In the genomic region with DNA sequence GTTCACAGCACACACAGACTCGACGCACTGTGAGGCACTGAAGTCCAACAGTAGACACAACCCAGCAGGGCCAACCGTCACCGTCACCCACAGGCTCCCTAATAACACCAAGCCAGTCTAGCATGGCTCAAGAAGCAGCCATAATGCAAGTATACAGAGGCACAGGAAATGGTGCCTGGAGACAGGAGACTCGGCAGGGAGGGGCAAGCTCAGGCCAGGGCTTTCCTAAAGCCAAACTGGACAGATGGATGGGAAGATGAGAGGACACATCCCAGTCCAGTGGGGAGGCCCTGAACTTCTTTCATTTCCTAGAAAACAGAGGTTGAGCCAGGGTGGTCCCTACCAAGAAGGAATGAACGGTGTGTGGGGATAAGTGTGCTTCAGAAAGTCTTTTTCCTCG, we compare ENCODE assay signal across 11 mouse cellular contexts. TPM values are rescaled to one million over a fixed set of nuclear protein-coding genes. Genes with fewer than 3 reads are reported as not detected.
DNase-seq lines count a peak whose midpoint lies in the region; ATAC-seq and TF ChIP-seq lines count a peak whose summit lies in the region.
"Had no signal": no experiment of that assay in that cellular context is flagged by ENCODE, and none has a peak within 500 bp of the region (broad histone marks: within the 10 kb centered on the region; RNA-seq: fewer than 3 reads in every experiment).

No protein-coding gene starts in this region.

- no peak overlapping the region for H3K4me3 ChIP-seq in kidney, postnatal 0 days (replicated peaks; ENCODE audit: low read depth, low read length)
- H3K4me3 ChIP-seq in limb, embryonic 10.5 days: no peak overlapping the region

- peak overlapping the region; percentile 64 for H3K27ac ChIP-seq in kidney, postnatal 0 days
- H3K27ac ChIP-seq in limb, embryonic 10.5 days: peak overlapping the region; percentile 0; the same call in 1 of the 2 replicates

- peaks cover 43% of the 10 kb centered on the region for H3K4me1 ChIP-seq in kidney, postnatal 0 days (replicated peaks; ENCODE audit: insufficient read depth, low read length)
- H3K4me1 ChIP-seq in limb, embryonic 10.5 days: peaks cover 64% of the 10 kb centered on the region

- 45% methylated on average over 7 of the region's 7 CpGs for WGBS in kidney, postnatal 0 days
- 75% methylated on average over 7 of the region's 7 CpGs for WGBS in limb, embryonic 10.5 days

- no peaks in the 10 kb centered on the region for H3K27me3 ChIP-seq in kidney, postnatal 0 days (ENCODE audit: insufficient read depth, low read length)
- no peaks in the 10 kb centered on the region for H3K27me3 ChIP-seq in limb, embryonic 10.5 days (ENCODE audit: low read depth, poor library complexity, severe bottlenecking)

- ATAC-seq in kidney, postnatal 0 days (replicated peaks; ENCODE audit: low FRiP score, low read depth): no peak
- ATAC-seq in erythroblast, adult 5-6 weeks (replicated peaks; ENCODE audit: low FRiP score, poor library complexity, severe bottlenecking): no peak

- no peak overlapping the region for H3K4me2 ChIP-seq in kidney, postnatal 0 days (ENCODE audit: low read length)

- H3K36me3 ChIP-seq in kidney, postnatal 0 days (ENCODE audit: insufficient read depth, low read length): peaks cover 17% of the 10 kb centered on the region
- H3K36me3 ChIP-seq in limb, embryonic 10.5 days: peaks cover 32% of the 10 kb centered on the region

- H3K9me3 ChIP-seq in kidney, postnatal 0 days (replicated peaks; ENCODE audit: low read length): no peaks in the 10 kb centered on the region
- H3K9me3 ChIP-seq in limb, embryonic 10.5 days (replicated peaks): no peaks in the 10 kb centered on the region

- no peak for TF ChIP-seq CTCF in kidney, postnatal 0 days (IDR thresholded peaks at IDR 0.05; ENCODE audit: low read depth)

- peak; percentile 47 for DNase-seq in cerebellum, adult 9-11 months
- no peak for DNase-seq in cerebellum, adult 11 months
- DNase-seq in kidney, postnatal 0 days (ENCODE audit: low spot score): no peak
- no peak for DNase-seq in kidney, adult 18-20 months
- DNase-seq in brain, adult 2 months (ENCODE audit: low read depth, low spot score): peak; percentile 59
- DNase-seq in limb, embryonic 10.5 days (ENCODE audit: low spot score): no peak
- no peak for DNase-seq in ovary, postnatal 36 days (ENCODE audit: low spot score)
- DNase-seq: embryo, embryonic 11 days; kidney, postnatal 14 days; lung, postnatal 10 days had no signal

- no peak overlapping the region for H3K9ac ChIP-seq in kidney, postnatal 0 days (ENCODE audit: low read depth, low read length)

RNA-seq across cellular contexts. Expression of a gene that starts 13.8 kb away (rescaled TPM):
- 15.5 TPM in 2 replicates for polyA plus RNA-seq in kidney, postnatal 0 days (2015; fragmentation: Nextera tagmentation; extraction: Ambion mirVana)
- polyA plus RNA-seq in limb, embryonic 10.5 days (2016; fragmentation: Nextera tagmentation; extraction: Ambion mirVana): 9.6 and 10.6 TPM in 2 replicates
- 8.8 and 10.8 TPM in 2 replicates for total RNA-seq in erythroblast, adult 5-6 weeks (2015; ENCODE audit: low replicate concordance)
- 2.8 and 3.4 TPM in 2 replicates for total RNA-seq in erythroblast, adult 5-6 weeks (2017; ENCODE audit: low replicate concordance)

RNA-seq across cellular contexts. Expression of a gene that starts 41.0 kb away (rescaled TPM):
- 77.2 and 80.0 TPM in 2 replicates for polyA plus RNA-seq in kidney, postnatal 0 days (2015; fragmentation: Nextera tagmentation; extraction: Ambion mirVana)
- 104 and 107 TPM in 2 replicates for polyA plus RNA-seq in limb, embryonic 10.5 days (2016; fragmentation: Nextera tagmentation; extraction: Ambion mirVana)
- total RNA-seq in erythroblast, adult 5-6 weeks (2015; ENCODE audit: low replicate concordance): 5.4 and 8.1 TPM in 2 replicates
- total RNA-seq in erythroblast, adult 5-6 weeks (2017; ENCODE audit: low replicate concordance): 2.9 and 3.5 TPM in 2 replicates

Comparison
In these comparisons a context has a peak if more than half of its experiments do, and no peak if none do; other contexts are left out.
1. DNase-seq: peak in cerebellum, adult 9-11 months (single experiment) and brain, adult 2 months (single experiment); none in cerebellum, adult 11 months (single experiment), kidney, postnatal 0 days (single experiment), kidney, adult 18-20 months (single experiment), limb, embryonic 10.5 days (single experiment) and ovary, postnatal 36 days (single experiment).